Mouse (Mus musculus) embryo, embryonic 9.5 days (tissue): ENCODE results near the gene Rxfp4.

Experiments used
- DNase-seq: peaks from one replicate; pipeline ENCODE4 v3.0.0-alpha.2; 2017; ENCODE audit errors: extremely low spot score

Gene Rxfp4

DNA sequence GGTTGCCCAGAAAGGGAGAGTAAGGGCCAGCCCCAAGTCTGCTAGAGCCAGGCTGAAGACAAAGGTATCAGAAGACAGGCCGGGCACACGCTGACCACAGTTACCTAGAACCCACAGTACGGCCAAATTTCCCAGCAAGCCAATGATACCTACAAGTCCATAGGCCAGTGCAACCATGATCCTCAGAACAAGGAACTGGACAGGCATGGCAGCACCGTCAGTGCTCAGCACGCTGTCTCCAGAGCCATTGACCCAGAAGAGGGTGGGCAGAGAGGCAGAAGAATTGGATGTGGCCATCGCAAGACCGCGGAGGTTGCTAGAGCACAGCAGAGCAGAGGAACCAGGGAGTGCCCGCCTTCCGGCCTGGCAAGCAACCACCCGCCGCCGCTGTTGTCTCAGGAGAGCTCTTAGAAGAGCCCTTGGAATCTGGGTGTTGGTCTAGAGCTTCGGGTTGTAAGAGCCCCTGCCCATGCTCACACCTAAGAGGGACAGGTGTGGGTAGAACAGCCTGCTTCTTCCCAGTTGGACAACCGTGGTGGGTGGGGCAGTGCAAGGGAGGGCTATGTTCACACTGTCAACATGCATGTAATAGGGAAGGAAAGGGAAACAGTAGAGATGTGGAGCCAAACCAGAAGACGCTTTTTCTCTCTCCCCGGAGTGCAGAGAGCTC, at the start of gene Rxfp4:
TSS of gene Rxfp4 (minus strand) at position 297 of the 670 bp plus-strand sequence.
- DNase-seq, result no peak

DNA sequence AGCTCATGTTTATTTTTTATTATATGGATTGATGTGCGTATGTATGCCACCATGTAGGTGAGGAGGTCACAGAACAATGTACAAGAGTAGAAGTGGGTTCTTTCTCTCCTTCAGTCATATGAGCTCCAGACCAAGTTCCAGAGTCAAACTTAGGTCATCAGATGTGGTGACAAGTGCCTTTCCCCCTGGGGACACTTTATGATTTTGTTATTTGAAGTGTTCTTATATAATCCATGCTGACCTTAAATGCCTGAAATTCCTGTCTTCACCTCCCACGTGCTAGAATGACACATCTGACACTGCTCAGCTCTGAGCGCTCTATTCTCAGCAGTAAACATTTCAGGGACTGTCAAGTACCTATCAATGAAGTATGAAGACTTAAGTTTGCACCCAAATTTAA, 48.3 kb upstream of the Rxfp4 start:
- no peak for DNase-seq

DNA sequence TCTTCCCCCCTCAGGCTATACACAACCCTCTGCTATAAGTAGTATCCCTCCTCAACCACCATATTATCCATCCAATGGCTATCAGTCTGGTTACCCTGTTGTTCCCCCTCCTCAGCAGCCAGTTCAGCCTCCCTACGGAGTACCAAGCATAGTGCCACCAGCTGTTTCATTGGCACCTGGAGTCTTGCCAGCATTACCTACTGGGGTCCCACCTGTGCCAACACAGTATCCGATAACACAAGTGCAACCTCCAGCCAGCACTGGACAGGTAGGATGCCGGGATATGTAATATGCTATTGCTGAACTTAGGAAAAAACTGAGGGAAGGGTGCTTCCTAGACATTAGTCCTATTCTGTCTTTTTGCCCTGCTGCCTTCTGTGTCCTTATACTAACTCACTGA, 47.3 kb upstream of the Rxfp4 start:
- DNase-seq, result no peak

DNA sequence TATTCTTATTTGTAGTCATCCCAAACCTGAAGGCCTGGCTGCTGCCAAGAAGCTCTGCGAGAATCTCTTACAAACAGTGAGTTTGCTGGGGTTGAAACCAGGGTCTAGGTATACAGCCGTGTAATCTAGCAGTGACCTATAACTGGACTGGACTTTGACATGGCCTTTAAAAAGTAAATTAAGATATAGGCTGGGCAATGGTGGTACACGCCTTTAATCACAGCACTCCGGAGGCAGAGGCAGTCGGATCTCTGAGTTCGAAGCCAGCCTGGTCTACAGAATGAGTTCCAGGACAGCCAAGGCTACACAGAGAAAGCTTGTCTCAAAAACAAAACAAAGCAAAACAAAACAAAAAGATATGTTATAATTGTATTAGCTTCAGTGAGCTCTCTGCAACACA, 45.9 kb upstream of the Rxfp4 start:
- no peak for DNase-seq

DNA sequence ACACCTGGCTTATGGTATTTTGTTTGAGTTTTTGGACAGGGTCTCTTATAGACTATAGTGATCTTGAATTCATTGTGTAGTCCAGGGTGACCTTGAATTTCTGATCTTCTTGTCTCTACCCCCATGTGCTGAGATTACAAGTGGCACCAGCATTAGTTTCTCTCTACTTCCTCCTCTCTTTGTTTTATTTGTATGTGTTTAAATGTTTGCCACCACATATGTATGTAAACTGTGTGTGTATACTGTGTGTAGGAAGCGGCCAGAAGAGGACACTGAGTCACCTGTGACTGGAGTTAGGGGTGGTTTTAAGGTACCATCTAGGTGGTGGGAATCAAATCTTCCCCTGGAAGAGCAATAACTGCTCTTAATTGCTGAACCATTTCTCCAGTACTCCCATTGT, 45.1 kb upstream of the Rxfp4 start:
- no peak for DNase-seq

DNA sequence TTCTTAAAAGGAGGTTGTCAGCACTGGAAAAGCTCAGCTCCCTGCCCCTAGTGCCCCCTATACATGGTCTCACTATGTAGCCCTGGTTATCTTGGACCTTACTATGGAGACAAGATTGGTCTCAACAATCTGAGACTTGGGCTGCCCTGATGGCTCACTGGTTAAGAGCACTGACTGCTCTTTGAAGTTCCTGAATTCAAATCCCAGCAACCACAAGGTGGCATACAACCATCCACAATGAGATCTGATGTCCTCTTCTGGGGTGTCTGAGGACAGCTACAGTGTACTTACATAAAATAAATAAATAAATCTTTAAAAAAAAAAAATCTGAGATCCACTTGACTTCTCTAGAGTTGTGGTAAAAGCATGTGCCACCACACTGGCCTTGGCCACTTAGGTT, 42.6 kb upstream of the Rxfp4 start:
- no peak for DNase-seq

DNA sequence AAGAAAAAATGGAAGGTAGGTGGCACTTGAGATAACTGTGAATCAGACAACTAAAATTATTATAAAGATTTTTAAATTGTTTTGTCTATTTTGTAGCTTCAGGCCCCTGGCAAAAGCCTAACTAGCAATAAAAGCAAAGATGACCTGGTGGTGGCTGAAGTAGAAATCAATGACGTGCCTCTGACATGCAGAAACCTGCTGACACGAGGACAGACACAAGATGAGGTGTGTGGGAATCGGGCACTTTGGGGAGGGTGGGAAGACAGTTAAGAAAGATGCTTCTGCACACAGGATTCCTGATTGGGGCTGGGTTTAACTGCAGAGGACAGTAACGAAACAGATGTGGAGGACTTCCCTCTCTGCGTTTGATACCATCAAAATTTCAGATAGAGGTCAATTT, 36.1 kb upstream of the Rxfp4 start:
- no peak for DNase-seq

DNA sequence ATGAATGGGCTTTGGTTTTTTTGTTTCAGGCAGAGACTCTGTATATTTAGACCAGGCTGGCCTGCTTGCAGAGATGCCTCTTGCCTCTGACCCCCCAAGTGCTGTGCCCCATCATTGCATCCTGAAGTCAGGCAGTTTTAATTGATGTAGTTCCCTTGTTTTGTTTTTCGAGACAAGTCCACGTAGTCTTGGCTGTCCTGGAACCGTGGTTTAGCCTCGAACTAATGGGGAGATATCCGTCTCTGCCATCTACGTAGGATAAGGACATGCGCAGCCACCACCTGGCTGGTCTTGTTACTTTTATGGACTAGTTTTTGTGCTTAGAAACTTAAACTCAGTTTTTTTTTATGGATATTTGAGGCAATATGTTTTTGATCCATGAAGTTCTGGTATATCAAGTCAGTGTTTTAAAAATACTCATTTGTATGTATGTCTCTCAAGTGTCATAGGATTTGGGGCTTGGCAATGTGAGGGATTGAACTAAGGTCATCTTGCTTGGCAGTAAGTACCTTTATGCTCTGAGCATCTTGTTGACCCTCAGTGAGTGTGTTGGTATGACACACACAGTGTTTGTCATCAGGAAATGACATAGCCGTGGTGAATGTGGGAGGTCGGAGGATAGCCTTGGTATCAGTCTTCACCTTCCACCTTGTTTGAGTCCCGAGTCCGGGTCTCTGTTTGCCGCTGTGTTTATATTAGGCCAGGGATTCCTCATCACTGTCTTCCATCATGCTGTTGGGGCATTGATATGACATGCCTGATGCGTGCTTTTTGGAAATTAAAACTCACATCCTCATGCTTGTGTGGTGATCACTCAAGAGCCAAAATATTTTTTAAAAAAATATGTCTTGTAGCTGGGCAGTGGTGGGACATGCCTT, 34.0 kb upstream of the Rxfp4 start:
- no peak for DNase-seq

DNA sequence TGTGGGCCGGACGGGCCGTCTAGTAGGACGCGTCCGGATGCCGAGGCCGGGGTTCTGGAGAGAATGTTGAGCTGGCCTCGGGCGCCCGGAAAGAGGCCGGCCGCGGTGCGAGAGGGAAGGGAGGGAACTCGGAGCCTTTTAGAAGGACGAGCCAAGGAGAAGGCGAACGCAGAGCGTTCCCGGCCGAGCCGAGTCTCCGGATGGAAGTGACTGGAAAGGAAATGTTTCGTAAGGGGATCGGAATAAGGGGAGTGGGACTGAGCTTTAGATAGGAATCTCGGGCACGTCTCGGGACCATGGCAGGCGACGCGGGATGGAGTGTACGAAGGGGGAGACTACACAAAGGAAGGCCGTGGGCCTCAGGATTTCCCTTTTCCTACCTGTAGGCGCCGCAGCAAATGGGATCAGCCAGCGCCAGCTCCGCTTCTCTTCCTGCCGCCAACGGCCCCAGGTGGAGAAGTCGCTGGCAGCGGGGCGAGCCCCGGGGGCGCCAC, 33.1 kb upstream of the Rxfp4 start:
- no peak for DNase-seq

DNA sequence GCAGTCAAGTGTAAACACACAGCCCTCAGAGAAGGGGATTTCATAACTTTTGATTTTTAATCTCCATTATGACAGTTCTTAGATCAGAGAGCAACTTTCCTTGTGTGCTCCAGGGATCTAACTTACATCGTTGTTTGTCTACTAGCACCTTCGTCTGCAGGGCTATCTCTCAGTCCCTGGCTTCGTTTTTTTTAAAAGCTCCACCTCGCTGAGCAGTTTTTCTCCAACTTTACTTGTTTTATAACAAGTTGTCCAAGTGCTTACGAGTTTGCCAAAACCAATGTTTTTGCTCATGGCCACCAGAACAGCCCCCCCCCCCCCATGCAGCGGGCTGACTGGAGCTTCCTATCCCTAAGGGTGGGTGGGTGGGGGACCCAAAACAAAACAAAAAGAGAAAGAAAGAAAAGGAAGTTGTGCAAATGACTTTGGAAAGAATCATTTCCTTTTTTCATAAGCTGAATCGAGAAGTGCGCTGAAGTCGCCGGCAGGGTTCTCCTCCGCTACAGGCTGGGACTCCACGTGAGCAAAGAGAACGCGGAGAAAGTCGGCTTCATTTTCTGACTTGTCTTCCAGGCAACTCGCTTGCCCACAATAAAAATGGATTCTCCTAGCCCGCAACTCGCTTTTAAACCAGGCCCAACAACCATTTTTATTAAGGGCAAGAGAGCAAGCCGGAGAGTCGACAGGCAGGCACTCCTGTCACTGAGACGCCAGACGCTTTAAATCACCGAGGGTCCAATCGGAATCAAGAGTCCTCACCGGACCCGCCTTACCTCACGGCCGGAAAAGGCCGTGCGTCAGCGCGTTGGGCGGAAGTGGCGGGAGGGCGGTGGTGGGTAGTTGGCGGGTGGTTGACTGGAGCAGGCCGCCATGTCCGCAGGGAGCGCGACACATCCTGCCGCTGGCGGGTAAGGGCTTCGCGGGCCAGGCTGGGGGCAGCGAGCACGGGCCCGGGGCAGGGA, 32.3 kb upstream of the Rxfp4 start, which contains the start of gene Khdc4:
TSS of gene Khdc4 (plus strand) at position 824 of the 962 bp plus-strand sequence.
- peak; percentile 96 for DNase-seq

DNA sequence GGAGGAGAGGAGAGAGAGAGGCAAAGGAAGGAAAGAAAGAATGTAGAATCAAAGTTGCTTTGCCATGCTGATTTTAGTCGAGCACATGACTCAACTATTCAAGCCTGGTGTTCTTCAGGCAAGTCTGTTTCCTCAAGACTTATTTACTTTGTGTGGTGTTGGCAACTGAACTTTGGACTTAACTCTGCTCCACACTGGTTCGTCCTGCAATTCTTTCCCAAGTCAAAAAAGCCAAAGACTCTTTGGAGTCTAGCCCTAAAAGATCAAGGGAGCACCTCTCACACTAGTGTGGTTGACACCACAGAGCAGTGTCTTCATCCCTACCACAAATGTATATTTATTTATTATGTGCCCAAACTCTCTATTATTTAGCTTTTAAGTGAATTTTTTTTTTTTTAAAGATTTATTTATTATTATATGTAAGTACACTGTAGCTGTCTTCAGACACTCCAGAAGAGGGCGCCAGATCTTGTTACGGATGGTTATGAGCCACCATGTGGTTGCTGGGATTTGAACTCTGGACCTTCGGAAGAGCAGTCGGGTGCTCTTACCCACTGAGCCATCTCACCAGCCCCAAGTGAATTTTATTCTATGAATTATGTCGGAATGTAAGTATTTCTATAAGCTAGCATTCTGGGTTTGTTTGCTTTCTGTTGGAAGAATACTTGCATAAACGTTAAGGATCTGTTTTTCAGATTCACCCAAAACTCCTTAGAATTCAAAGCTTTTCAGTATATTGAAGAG, 31.5 kb upstream of the Rxfp4 start:
- no peak for DNase-seq

DNA sequence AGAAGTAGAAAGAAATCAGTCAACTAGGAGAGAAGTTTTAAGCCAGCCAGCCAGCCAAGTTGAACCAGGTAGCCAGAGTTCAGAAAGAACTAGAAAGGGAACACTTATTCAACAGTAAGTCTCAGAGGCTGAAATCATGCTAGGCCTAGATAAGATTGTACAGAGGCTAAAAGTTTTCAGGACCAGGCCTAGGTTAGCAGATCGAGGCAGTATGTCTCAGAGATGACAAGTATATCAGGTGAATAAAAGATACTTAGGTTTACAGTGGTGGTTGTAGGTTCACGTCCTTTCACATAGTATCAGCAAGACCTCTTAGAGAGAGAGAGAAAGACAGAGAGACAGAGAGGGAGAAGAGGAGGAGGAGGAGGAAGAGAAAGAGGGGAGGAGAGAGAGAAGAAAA, 30.9 kb upstream of the Rxfp4 start:
- DNase-seq, result no peak

DNA sequence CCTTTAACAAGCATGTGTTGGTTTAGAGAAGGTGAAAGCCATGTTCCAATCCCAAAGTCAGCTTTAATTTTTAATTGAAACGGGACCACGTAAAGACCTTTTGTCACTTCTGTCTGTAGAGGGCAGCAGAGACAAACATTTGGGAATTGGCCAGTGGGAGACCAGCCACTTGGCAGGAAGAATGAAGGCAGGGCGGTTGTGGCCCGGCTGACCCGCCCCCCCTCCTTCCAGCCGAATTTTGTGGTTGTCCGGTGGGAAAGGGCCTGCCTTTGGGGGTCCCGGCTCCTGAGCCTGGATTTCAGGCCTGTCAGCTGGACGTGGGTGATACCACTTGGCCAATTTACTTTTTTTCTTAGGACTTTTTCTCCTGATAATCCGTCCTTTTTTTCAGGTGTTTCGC, 24.5 kb upstream of the Rxfp4 start:
- peak; percentile 87 for DNase-seq

DNA sequence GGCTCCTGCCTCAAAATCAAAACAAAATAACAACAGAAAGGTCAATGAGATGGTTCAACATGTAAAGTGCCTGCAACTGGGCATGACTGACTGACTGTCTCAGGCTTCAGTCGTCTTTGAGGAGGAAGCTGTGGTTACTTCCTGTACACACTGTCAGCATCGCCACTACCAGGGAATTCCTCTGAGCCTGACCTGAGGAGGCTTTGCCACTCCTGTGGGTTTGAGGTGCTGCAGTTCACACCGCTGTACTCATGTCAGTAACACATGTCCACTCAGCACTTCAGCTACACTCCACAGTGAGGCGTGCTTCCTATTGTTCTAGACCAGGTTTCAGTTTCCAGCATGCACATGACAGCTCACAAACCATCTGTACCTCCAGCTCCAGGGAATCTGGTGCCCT, 11.2 kb upstream of the Rxfp4 start:
- no peak for DNase-seq

DNA sequence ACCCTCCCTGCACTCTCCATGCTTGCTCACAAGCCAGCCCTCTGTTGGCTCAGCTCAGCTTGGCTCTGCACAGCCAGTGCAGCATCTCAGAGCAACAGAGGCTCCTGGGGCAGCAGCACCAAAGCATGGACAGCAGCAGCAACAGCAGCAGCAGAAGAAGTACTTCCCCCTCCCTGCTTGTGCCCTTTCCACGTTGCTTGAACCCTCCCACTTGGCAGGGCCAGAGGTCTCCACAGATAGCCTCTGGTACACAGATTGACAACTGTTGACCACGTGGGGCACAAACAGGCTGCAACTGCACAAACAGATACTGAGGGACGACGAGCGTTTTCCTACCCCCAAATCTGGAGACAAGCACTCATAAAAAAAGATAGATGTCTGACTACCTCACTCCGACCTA, 6.9 kb upstream of the Rxfp4 start:
- no peak for DNase-seq

DNA sequence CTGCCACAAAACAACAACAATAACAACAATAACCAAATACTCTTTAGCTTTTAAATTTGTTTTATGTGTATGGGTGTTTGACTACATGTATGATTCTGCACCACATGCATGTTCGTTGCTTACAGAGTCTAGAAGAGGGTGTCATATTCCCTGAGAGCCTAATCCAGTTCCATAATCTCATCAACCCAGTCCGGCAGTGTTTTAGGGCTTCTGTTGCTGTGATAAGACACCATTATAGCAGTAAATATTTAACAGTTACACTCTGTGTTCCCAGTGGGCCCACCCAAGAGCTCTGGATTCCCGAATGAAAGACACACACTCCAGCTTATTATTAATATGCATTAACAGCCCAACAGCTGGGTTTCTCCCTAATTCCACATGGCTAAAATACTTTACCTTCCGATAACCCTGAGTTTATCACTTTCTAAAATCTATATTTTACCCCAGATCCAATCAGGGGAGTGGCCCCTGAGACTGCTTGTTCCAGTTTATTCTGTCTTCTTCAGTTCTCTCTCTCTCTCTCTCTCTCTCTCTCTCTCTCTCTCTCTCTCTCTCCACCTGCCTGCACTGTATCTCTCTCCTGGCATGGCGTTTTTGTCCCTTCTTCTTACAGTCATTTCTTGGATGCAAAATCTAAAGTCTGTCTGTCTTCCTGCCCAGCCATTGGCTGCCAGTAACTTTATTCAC, 5.6 kb upstream of the Rxfp4 start:
- DNase-seq, result no peak

DNA sequence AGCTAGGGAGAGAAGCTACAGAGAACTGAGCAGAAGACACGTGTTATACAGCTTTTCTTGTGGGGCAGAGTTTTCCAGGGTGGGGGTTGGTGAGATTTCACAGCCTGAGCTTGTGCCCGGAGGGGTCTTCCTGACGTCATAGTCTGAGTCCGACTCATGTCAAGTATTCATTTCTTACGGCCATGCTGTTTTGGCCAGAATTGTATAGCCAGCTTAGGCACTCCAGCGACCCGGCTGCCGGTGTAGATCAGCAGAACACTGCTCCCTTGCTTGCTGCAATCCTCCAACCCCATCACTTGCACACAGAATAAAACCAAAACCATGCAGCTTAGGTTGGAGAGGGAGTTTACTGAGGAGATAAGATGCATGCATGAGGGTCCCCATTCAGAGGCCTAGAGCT, 2.7 kb upstream of the Rxfp4 start:
- no peak for DNase-seq

DNA sequence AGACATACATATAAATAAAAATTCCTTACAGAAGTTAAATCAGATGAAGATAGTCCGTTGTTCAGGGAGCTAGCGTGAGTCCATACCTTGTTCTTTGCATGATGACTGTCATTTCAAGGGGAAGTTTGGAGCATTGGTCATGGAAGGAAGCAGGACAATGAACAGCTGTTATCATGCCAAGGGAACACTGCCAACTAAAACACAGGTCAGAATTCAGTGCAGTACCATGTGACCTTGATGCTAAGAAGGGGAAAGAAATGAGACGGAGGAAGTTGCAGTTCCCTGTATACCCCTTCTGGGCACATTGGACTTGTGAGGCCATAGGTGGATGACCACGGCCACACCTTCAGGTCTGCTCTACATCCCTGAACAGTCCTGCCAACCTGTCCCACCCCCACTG, 1.7 kb upstream of the Rxfp4 start:
- no peak for DNase-seq

DNA sequence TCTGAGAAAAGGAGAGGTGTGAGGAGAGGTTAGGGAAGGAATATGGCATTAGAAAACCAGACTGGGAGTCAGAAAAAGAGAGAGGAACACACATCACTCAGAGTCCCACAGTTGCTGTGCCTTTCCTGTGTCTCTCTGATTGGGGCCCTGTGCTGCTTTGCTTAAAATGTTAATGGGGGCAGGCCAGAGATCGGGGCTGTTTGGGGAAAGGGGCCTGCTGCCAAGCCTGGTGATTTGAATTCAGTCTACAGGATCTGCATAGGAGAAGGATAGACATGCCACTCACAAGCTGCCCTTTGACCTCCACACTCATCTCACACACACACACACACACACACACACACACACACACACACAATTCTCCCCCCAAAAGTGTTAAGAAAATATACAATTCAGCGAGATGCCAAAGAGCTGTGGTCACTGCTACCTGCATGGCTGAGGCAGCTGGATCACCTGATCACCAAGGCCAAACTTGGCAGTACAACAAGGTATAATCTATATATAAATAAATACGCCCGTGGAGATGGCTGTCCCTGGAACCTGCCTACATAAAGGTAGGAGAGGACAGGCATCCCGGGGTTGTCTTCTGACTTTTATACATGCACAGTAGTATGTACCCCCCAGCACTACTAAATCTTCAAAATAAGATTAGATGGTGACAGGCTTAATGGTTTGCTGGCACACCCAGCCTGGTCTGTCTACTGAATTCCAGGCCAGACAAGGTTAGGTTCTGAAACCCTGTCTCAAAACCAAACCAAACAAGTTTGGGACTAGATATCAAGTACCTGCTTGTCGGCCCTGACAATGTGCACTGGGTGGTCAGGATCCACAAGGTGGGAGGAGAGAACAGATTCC, 801 bp upstream of the Rxfp4 start:
- no peak for DNase-seq
